Mouse (Mus musculus): ENCODE results near the gene Iqcf1. TPM values are rescaled to one million over a fixed set of nuclear protein-coding genes. Genes with fewer than 3 reads are reported as not detected.
A peak's percentile ranks its signal among the peaks of the same experiment; 100 is the strongest.

Iqcf1 gene
- total and polyA plus RNA-seq, 3 experiments: not detected

GRCm38 (mm10) chr9:106469317-106469716, 30.4 kb upstream of the Iqcf1 start:
- H3K79me2 ChIP-seq (replicated peaks; ENCODE audit: control insufficient read depth, extremely low read depth, insufficient read depth, poor library complexity, severe bottlenecking): no peaks in the 10 kb centered on the region
- H3K36me3 ChIP-seq (replicated peaks in 1 of 2; ENCODE audit: control insufficient read depth in 1 of 2, insufficient read depth in 1 of 2, low read length in 1 of 2): peaks cover 16 to 58% of the 10 kb centered on the region in 2 experiments
- no peak overlapping the region for H3K4me3 ChIP-seq (replicated peaks in 1 of 3; ENCODE audit: low read depth in 2 of 3, low read length in 2 of 3, poor library complexity in 1 of 3)
- H3K4me2 ChIP-seq (ENCODE audit: insufficient read depth, low read depth, poor library complexity, severe bottlenecking): no peak overlapping the region
- in situ Hi-C loops (cut with MboI; ENCODE audit: low pct_ligation_motif_present, low pct_unique_long_range_greater_than_20kb, low sequenced_read_pairs) (no loop called here), dilution Hi-C loops (cut with MboI; ENCODE audit: extremely low pct_ligation_motif_present, extremely low pct_unique_long_range_greater_than_20kb, low sequenced_read_pairs) (no loop called here)
- H3K27me3 ChIP-seq (replicated peaks): no peaks in the 10 kb centered on the region
- TF ChIP-seq CHD2 (IDR thresholded peaks at IDR 0.05; ENCODE audit: low read length) (no peak), RAD21 (IDR thresholded peaks at IDR 0.05; ENCODE audit: low read depth, low read length) (peak; percentile 24), NRF1 (IDR thresholded peaks at IDR 0.05; ENCODE audit: low read depth, low read length) (no peak), ZMIZ1 (IDR thresholded peaks at IDR 0.05; ENCODE audit: low read depth, low read length) (no peak), MAZ (IDR thresholded peaks at IDR 0.05; ENCODE audit: low read depth, low read length) (no peak), BHLHE40 (IDR thresholded peaks at IDR 0.05; ENCODE audit: low read depth, low read length) (peak; percentile 60; the same call in 1 of the 2 replicates), CHD1 (IDR thresholded peaks at IDR 0.05; ENCODE audit: low read depth, low read length) (no peak), SMC3 (IDR thresholded peaks at IDR 0.05; ENCODE audit: low read depth, low read length) (no peak; the same call in 1 of the 2 replicates), GABPA (IDR thresholded peaks at IDR 0.05; ENCODE audit: insufficient replicate concordance, low read depth, low read length) (no peak), IRF4 (IDR thresholded peaks at IDR 0.05; ENCODE audit: low read depth, low read length) (no peak), UBTF (IDR thresholded peaks at IDR 0.05; ENCODE audit: low read depth, low read length) (no peak), EP300 (IDR thresholded peaks at IDR 0.05; ENCODE audit: low read length) (no peak), POLR2A (IDR thresholded peaks at IDR 0.05; ENCODE audit: low read depth, low read length) (no peak), HCFC1 (IDR thresholded peaks at IDR 0.05; ENCODE audit: low read depth, low read length) (no peak), CTCF (conservative IDR thresholded peaks at IDR 0.05 in 1 of 2, IDR thresholded peaks at IDR 0.05 in 1 of 2; ENCODE audit: low read depth in 2 of 2, low read length in 2 of 2) (peak in 1 of 2 experiments; percentile 44; a peak in 2 of 4 replicates), USF1 (IDR thresholded peaks at IDR 0.05; ENCODE audit: low read depth, low read length) (no peak), JUND (conservative IDR thresholded peaks at IDR 0.05; ENCODE audit: low read depth, low read length) (no peak)
- no peak overlapping the region for H3K27ac ChIP-seq (ENCODE audit: insufficient read depth, low read depth)
- H3K9me3 ChIP-seq (replicated peaks; ENCODE audit: low read length): peaks cover 16% of the 10 kb centered on the region
- no peak for DNase-seq (ENCODE audit: extremely low read depth)
- H3K9ac ChIP-seq (ENCODE audit: insufficient read depth, low read depth): no peak overlapping the region
- peaks cover 0 to 23% of the 10 kb centered on the region in 2 experiments; a peak in 3 of 4 replicates for H3K4me1 ChIP-seq (ENCODE audit: control insufficient read depth in 1 of 2, insufficient read depth in 2 of 2)

- no peak for DNase-seq (ENCODE audit: extremely low read depth)
- peaks cover 12% of the 10 kb centered on the region for H3K9me3 ChIP-seq (replicated peaks; ENCODE audit: low read length)
- H3K4me1 ChIP-seq (ENCODE audit: control insufficient read depth in 1 of 2, insufficient read depth in 2 of 2): peaks cover 0 to 26% of the 10 kb centered on the region in 2 experiments; a peak in 3 of 4 replicates
- H3K4me2 ChIP-seq (ENCODE audit: insufficient read depth, low read depth, poor library complexity, severe bottlenecking): no peak overlapping the region
- H3K27me3 ChIP-seq (replicated peaks): no peaks in the 10 kb centered on the region
- no peak overlapping the region for H3K27ac ChIP-seq (ENCODE audit: insufficient read depth, low read depth)
- H3K36me3 ChIP-seq (replicated peaks in 1 of 2; ENCODE audit: control insufficient read depth in 1 of 2, insufficient read depth in 1 of 2, low read length in 1 of 2): peaks cover 12 to 53% of the 10 kb centered on the region in 2 experiments
- H3K9ac ChIP-seq (ENCODE audit: insufficient read depth, low read depth): no peak overlapping the region
- in situ Hi-C loops (cut with MboI; ENCODE audit: low pct_ligation_motif_present, low pct_unique_long_range_greater_than_20kb, low sequenced_read_pairs): no loop called here
- TF ChIP-seq CHD2 (IDR thresholded peaks at IDR 0.05; ENCODE audit: low read length) (no peak), USF2 (conservative IDR thresholded peaks at IDR 0.05; ENCODE audit: low read depth, low read length) (no peak), E2F4 (IDR thresholded peaks at IDR 0.05; ENCODE audit: insufficient replicate concordance, low read depth, low read length) (no peak), ZNF384 (IDR thresholded peaks at IDR 0.05; ENCODE audit: low read depth, low read length) (no peak)
- no peak overlapping the region for H3K4me3 ChIP-seq (replicated peaks in 1 of 3; ENCODE audit: low read depth in 2 of 3, low read length in 2 of 3, poor library complexity in 1 of 3)
- dilution Hi-C loops (cut with MboI; ENCODE audit: extremely low pct_ligation_motif_present, extremely low pct_unique_long_range_greater_than_20kb, low sequenced_read_pairs): no loop called here
- H3K79me2 ChIP-seq (replicated peaks; ENCODE audit: control insufficient read depth, extremely low read depth, insufficient read depth, poor library complexity, severe bottlenecking): no peaks in the 10 kb centered on the region
Measured at GRCm38 (mm10) chr9:106469776-106470175, 30.0 kb upstream of the Iqcf1 start.
